Mouse (Mus musculus): ENCODE measurements around the gene Zfp874b. TPM values are rescaled to one million over a fixed set of nuclear protein-coding genes. Genes with fewer than 3 reads are reported as not detected.

The Zfp874b gene
- 14.4 TPM for polyA plus RNA-seq (2015; fragmentation: Illumina TruSeq; extraction: RNeasy Lipid Tissue Mini Kit (QIAGEN cat#74804); ENCODE audit: low read depth, low replicate concordance)

DNA sequence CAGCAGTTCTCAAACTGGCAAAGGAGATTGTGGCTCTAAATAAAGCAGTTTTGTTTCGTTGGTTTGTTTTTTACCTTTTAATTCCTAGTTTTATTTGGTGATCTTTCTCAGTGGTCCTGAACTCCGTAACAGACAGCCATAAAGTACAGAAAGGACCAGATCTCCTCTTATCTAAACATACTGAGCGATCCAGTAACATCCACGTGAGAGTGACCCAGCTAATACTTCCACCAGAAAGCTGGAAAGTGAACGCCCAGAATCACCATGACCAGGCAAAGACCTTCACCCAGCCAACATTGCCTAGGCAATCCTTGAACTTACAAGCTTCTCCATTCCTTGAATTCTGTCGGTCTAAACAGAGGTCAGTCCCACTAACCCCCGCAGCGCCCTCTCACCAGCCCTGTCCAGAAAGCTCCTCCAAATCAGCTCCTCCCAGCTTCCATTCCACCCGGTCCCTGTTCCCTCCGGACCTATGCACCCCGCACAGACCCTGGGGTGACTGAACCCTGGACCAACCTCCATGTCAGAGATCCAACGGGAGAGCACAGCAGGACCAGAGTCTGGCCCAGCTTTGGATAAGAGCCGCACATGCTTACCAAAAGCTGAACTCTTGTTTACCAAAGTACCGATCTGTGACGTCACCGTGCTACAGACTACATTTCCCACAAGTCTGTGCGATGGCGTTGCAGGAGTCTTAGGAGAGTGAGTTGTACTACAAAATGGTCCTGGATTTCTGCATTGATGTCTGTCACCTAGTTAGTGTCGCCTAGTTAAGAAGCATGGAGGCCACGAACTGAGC lies at the start of gene Zfp874b:
Gene Zfp874b, minus strand, starts transcription at position 634 of the 799 bp plus-strand sequence.

DNA sequence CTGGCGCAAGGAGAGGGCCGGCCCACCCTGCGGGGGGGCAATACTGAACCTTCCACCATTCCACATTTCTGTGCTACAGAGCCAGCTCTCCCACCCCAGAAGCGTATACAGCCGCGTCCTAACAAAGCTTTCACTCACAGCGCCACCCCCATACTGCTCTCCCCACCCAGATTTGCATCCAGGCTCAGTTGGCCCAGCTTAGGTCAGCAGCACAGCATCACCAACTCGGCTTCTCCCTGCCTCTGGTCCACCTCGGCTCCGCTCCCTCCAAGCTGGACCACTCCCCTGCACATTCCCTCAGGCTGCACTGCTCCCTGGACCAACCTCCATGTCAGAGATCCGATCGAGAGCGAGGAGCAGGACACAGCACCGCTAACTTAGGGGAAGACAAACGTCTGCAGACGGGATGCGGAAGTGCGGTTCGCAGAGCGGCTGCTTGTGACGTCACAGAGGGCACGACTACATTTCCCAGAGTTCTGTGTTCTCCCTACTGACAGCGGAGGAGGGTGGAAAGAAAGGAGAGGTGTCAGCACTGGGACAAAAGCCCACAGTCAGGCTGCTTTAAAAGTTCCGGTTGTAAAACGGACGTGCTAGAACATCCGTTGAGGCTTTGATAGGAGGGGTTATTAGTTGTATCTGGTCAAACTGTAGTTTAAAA lies 41.8 kb upstream of the Zfp874b start, which contains the start of the genes Gm26965 and Zfp87:
Gene Gm26965, minus strand, starts transcription at position 399 of the 658 bp plus-strand sequence.
Gene Zfp87, minus strand, starts transcription at position 425 of the 658 bp plus-strand sequence.

GRCm38 (mm10) chr13:67500084-67500719 lies 16.1 kb upstream of the Zfp874b start, which contains the start of gene Zfp58:
TSS of gene Zfp58 (minus strand) at chr13:67500555.

GRCm38 (mm10) chr13:67451172-67452020 lies 32.7 kb downstream of the Zfp874b start, which contains the start of gene Zfp874a:
TSS of gene Zfp874a (minus strand) at chr13:67451624.

Other genes with a start within 250 kb of the Zfp874b start
- 6.0 TPM for gene Zfp458, start 205.8 kb downstream of the Zfp874b start, polyA plus RNA-seq (2015; fragmentation: Illumina TruSeq; extraction: RNeasy Lipid Tissue Mini Kit (QIAGEN cat#74804); ENCODE audit: low read depth, low replicate concordance)
- 0.83 TPM for gene Zfp457, start 177.8 kb downstream of the Zfp874b start, polyA plus RNA-seq (2015; fragmentation: Illumina TruSeq; extraction: RNeasy Lipid Tissue Mini Kit (QIAGEN cat#74804); ENCODE audit: low read depth, low replicate concordance)
- gene Zfp595, start 151.7 kb downstream of the Zfp874b start, polyA plus RNA-seq (2015; fragmentation: Illumina TruSeq; extraction: RNeasy Lipid Tissue Mini Kit (QIAGEN cat#74804); ENCODE audit: low read depth, low replicate concordance), result 2.9 TPM
- not detected for gene Gm28044, start 123.7 kb downstream of the Zfp874b start, polyA plus RNA-seq (2015; fragmentation: Illumina TruSeq; extraction: RNeasy Lipid Tissue Mini Kit (QIAGEN cat#74804); ENCODE audit: low read depth, low replicate concordance)
- 1.3 TPM for gene Zfp953, start 123.7 kb downstream of the Zfp874b start, polyA plus RNA-seq (2015; fragmentation: Illumina TruSeq; extraction: RNeasy Lipid Tissue Mini Kit (QIAGEN cat#74804); ENCODE audit: low read depth, low replicate concordance)
- gene Gm28041, start 108.5 kb downstream of the Zfp874b start, polyA plus RNA-seq (2015; fragmentation: Illumina TruSeq; extraction: RNeasy Lipid Tissue Mini Kit (QIAGEN cat#74804); ENCODE audit: low read depth, low replicate concordance), result not detected
- gene Zfp456, start 108.4 kb downstream of the Zfp874b start, polyA plus RNA-seq (2015; fragmentation: Illumina TruSeq; extraction: RNeasy Lipid Tissue Mini Kit (QIAGEN cat#74804); ENCODE audit: low read depth, low replicate concordance), result 1.5 TPM
- gene Zfp429, start 84.4 kb downstream of the Zfp874b start, polyA plus RNA-seq (2015; fragmentation: Illumina TruSeq; extraction: RNeasy Lipid Tissue Mini Kit (QIAGEN cat#74804); ENCODE audit: low read depth, low replicate concordance), result 3.9 TPM
- 3.2 TPM for gene Zfp459, start 62.8 kb downstream of the Zfp874b start, polyA plus RNA-seq (2015; fragmentation: Illumina TruSeq; extraction: RNeasy Lipid Tissue Mini Kit (QIAGEN cat#74804); ENCODE audit: low read depth, low replicate concordance)
- 18.4 TPM for gene Zfp874a, start 32.6 kb downstream of the Zfp874b start, polyA plus RNA-seq (2015; fragmentation: Illumina TruSeq; extraction: RNeasy Lipid Tissue Mini Kit (QIAGEN cat#74804); ENCODE audit: low read depth, low replicate concordance)
- 8.9 TPM for gene Zfp58, start 16.3 kb upstream of the Zfp874b start, polyA plus RNA-seq (2015; fragmentation: Illumina TruSeq; extraction: RNeasy Lipid Tissue Mini Kit (QIAGEN cat#74804); ENCODE audit: low read depth, low replicate concordance)
- not detected for gene Gm26965, start 41.9 kb upstream of the Zfp874b start, polyA plus RNA-seq (2015; fragmentation: Illumina TruSeq; extraction: RNeasy Lipid Tissue Mini Kit (QIAGEN cat#74804); ENCODE audit: low read depth, low replicate concordance)
- 25.8 TPM for gene Zfp87, start 41.9 kb upstream of the Zfp874b start, polyA plus RNA-seq (2015; fragmentation: Illumina TruSeq; extraction: RNeasy Lipid Tissue Mini Kit (QIAGEN cat#74804); ENCODE audit: low read depth, low replicate concordance)
- 10.3 TPM for gene Zfp748, start 69.6 kb upstream of the Zfp874b start, polyA plus RNA-seq (2015; fragmentation: Illumina TruSeq; extraction: RNeasy Lipid Tissue Mini Kit (QIAGEN cat#74804); ENCODE audit: low read depth, low replicate concordance)
- 9.4 TPM for gene Zfp729b, start 125.4 kb upstream of the Zfp874b start, polyA plus RNA-seq (2015; fragmentation: Illumina TruSeq; extraction: RNeasy Lipid Tissue Mini Kit (QIAGEN cat#74804); ENCODE audit: low read depth, low replicate concordance)
- gene Gm49345, start 153.5 kb upstream of the Zfp874b start, polyA plus RNA-seq (2015; fragmentation: Illumina TruSeq; extraction: RNeasy Lipid Tissue Mini Kit (QIAGEN cat#74804); ENCODE audit: low read depth, low replicate concordance), result not detected
- gene Zfp729a, start 153.5 kb upstream of the Zfp874b start, polyA plus RNA-seq (2015; fragmentation: Illumina TruSeq; extraction: RNeasy Lipid Tissue Mini Kit (QIAGEN cat#74804); ENCODE audit: low read depth, low replicate concordance), result 7.8 TPM
- 19.5 TPM for gene Zfp738, start 202.8 kb upstream of the Zfp874b start, polyA plus RNA-seq (2015; fragmentation: Illumina TruSeq; extraction: RNeasy Lipid Tissue Mini Kit (QIAGEN cat#74804); ENCODE audit: low read depth, low replicate concordance)
- gene Zfp65, start 244.9 kb upstream of the Zfp874b start, polyA plus RNA-seq (2015; fragmentation: Illumina TruSeq; extraction: RNeasy Lipid Tissue Mini Kit (QIAGEN cat#74804); ENCODE audit: low read depth, low replicate concordance), result 10.6 TPM